7 mouse cellular contexts compared by ENCODE assay signal in the genomic region with DNA sequence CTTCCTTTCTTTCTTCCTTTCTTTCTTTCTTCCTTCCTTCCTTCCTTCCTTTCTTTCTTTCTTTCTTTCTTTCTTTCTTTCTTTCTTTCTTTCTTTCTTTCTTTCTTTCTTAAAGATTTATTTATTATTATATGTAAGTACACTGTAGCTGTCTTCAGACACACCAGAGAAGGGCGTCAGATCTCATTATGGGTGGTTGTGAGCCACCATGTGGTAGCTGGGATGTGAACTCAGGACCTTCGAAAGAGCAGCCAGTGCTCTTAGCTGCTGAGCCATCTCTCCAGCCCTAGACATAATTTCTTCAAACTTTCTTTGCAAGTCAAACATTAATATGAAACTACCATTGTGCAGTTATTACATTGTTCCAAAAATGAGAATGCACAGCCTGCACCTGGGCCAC. TPM values are rescaled to one million over a fixed set of nuclear protein-coding genes. Genes with fewer than 3 reads are reported as not detected.
"Had no signal": no experiment of that assay in that cellular context is flagged by ENCODE, and none has a peak within 500 bp of the region (broad histone marks: within the 10 kb centered on the region; RNA-seq: fewer than 3 reads in every experiment).

No protein-coding gene starts in this region.

RNA-seq across cellular contexts. Expression of a gene that starts 49.7 kb away (rescaled TPM):
- total RNA-seq: monocyte, adult 5-6 weeks; neutrophil, adult 5-6 weeks had no signal
- polyA plus RNA-seq: midbrain, embryonic 11.5 days; midbrain, embryonic 13.5 days; midbrain, embryonic 15.5 days; midbrain, postnatal 0 days; neural tube, embryonic 14.5 days had no signal
